Mouse (Mus musculus): ENCODE measurements around the gene Cyp2d26.
"Not testable (repeated sequence)": the region's sequence is repeated elsewhere in the genome, so short reads cannot be mapped to it uniquely, and the experiment has no call there.

Cyp2d26 gene

GRCm38 (mm10) chr15:82794277-82794676 lies at the start of gene Cyp2d26:
TSS of gene Cyp2d26 (minus strand) at chr15:82794294.
- no peak for DNase-seq

DNA sequence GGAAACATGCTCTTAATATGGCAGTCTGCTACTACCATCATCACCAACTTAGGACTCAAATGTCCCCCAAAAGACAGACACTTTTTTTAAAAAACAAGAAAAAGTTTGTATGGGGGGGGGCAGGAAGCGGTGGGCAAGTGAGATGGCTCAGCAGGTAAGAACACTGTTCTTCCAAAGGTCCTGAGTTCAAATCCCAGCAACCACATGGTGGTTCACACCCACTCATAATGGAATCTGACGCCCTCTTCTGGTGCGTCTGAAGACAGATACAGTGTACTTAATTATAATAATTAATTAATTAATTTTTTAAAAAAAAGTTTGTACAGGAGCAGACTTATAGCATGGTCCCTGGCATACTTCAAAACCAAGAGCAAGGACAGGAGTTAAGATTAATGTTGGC lies 45.1 kb upstream of the Cyp2d26 start:
- DNase-seq = no peak

- no peak for DNase-seq
These were observed 35.8 kb upstream of the Cyp2d26 start for GRCm38 (mm10) chr15:82829917-82830316.

GRCm38 (mm10) chr15:82825866-82826265 lies 31.8 kb upstream of the Cyp2d26 start:
- DNase-seq = no peak

DNA sequence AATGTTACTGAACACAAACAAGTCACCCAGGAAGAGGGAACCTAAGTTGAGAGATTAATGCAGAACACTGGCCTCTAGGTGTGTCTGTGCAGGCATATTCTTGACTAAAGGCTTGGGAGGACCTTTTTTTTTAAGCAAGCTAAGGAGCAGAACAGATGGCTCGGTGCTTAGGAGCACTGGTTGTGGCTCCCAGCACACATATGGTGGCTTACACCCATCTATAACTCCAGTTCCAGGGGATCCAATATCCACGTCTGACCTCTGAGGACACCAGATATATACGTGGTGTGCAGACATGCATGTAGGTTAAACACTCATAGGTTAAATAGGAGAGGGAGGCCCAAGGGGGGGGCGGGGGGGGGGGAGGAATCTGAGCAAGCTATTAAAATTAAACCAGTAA lies 28.3 kb upstream of the Cyp2d26 start:
- no peak for DNase-seq

- no peak for DNase-seq
These were observed 27.6 kb upstream of the Cyp2d26 start for GRCm38 (mm10) chr15:82821657-82822056.

- no peak for DNase-seq
These were observed 21.2 kb upstream of the Cyp2d26 start for GRCm38 (mm10) chr15:82815296-82815695.

- DNase-seq = peak; percentile 76
These were observed 20.7 kb upstream of the Cyp2d26 start for GRCm38 (mm10) chr15:82814806-82815205.

DNA sequence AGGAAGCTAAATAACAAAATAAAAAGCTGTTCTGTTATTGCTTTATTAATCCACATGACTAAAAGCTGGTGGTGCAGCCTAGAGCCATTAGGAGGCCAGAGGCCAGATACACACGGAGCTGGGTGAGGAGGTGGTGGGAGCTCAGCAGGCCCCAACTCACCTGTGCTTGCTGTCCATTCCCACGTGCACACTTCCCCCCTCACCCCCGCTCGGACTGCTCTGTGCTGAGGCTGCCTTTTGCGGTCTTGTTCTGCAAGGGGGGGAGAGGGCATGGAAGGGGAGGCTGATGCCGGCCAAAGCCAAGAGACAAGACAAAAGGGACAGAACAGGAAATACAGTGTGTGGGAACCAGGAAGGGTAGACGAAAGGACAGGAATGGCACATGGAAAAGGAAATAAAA lies 20.2 kb upstream of the Cyp2d26 start:
- no peak for DNase-seq

DNA sequence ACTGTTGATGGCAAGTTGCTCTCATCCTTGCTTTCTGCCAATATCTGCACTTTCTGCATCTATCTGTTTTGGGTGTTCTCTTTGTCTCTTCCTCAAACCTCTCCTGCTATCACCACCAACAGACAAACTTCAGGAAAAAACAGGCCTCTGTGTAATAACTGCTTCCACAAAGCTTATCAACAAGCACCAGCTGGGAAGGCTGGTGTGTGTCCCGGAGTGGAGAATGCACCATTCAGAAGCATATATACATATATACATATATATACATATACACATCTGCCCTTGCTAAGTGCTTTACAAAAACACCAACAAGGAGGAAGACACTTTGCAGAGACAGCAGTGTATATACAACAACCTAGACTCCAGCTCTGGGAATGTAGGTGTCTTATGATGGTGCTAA lies 16.5 kb upstream of the Cyp2d26 start:
- DNase-seq = no peak

DNA sequence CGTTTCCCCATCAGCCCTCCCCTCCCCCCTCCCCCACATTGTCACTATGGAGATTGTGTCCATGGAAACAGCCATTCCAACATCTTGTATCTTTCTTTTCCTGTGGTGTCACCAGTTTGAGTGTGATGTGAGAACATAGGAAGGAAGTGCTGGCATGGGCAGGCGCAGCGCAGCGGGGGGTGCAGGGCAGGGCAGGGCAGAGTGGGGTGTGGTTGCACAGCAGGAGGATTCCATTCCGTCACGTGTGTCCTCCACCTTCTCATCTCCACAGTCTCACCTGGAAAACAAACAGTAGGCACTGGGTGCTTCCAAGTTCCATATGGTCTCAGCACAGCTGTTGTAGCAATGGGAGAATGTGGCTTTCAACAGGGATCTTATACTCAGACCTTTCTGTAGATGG lies 15.4 kb upstream of the Cyp2d26 start:
- no peak for DNase-seq

DNA sequence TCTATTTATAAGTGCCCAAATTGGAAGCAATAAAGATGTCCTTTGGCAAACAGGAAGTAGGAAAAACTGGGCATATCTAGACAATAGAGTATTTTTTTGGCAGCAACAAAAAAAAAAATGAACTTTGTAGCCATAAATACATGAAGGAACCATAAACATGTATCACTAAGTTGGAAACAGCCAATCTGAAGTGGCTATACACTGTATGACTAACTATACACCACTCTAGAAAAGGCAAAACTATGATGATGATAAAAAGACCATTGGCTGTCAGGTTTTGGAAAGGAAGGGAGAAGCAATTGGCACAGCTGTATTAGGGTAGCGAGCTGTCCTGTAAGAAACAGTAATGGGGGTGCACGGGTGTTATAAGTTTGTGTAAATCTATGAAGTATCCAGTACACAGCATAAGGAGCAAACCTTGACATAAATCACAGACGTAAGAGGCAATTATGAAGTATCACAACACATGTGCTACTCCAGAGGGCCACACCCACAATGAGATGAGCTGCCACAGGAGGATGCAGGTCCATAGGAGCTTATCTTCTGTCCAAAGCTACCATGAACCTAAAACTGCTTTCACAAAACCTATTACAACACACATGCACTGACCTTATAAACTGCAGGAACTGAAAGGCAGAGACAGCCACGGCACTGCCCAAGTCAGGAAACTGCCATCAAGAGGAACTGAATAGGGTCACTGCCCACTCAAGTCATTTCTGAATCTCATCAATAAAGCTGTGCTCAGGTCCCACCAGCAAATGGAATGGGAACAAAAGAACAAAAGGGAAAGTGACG lies 13.1 kb upstream of the Cyp2d26 start:
- DNase-seq = no peak

DNA sequence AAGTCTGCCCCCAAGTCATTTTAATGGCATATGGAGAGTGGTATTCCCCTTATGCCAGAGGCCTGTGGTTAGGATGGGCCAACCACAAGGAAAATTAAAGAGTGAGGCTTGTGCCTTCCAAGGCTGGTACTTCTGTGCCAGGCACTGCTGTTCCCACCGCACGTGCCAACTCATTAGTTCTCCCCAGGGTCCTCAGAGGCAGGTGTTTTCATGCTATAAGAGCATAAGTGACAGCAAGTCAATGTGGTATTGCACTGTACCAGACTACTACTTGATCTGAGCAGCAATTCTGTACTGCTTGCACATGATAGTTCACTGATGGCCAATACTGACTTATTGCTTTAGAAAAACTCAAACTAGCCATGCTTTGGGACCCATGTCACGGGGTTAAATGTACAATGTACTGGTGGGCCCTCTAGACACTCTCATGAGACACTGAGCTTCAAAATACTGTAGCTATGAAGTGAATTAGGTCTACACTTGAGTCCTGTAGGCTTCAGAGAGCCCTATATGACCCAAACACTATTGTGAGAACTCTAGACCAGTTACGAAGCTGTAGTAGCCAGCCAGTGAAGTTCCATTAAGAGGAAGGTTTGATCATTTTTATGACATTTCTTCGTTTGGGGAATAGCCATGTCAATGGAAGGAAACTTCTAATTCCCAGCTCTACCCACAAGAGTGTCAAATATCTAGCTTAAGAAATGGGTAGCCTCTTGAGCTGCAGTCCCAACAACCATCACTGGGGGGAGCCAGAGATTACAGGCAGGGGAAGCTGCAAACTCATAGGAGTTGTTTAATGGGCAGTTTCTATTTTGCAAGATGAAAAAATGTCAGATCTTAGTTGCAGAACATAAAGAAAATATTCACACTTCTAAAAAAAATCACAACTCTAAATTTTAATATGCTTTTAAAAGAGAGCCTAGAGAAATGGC lies 10.9 kb upstream of the Cyp2d26 start:
- DNase-seq = peak; percentile 88

GRCm38 (mm10) chr15:82795936-82796440 lies 1.9 kb upstream of the Cyp2d26 start:
- no peak for DNase-seq

- DNase-seq = no peak
These were observed 226 bp downstream of the Cyp2d26 start for GRCm38 (mm10) chr15:82793868-82794267.

DNA sequence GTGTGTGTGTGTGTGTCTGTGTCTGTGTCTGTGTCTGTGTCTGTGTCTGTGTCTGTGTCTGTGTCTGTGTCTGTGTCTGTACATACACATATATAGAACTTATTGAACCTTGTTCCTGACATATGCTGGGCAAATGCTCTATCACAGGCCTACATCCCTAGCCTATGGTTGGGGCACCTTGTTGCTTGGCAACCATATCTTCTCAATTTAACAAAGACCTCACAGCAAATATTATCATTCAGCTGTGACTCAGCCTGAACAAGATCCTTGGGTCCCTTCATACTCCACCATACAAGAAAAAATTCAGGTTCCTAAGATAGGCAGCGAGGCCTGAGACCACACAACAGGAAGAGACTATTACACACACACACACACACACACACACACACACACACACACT lies 640 bp downstream of the Cyp2d26 start:
- no peak for DNase-seq

DNA sequence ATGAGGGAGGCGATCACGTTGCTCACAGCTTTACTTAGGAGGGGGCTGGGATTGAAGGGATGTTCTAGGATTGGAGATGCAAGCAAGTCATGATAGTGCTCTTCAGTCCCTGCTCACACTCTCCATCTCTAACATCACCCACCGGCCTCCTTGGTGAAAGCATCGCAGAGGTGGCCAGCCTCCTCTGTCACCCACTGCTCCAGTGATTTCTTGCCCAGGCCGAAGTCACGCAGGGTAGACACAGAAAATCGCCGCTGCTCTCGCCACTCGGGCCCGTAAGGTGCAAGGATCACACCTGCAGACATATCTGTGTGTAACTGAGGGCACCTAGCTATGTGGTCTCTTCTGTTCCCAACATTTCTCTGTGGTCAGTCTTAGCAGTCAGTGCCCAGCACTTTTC lies 1.5 kb downstream of the Cyp2d26 start:
- no peak for DNase-seq

- DNase-seq = no peak
These were observed 9.5 kb downstream of the Cyp2d26 start for GRCm38 (mm10) chr15:82784581-82784980.

GRCm38 (mm10) chr15:82783800-82784199 lies 10.3 kb downstream of the Cyp2d26 start:
- DNase-seq = no peak

GRCm38 (mm10) chr15:82777856-82778255 lies 16.2 kb downstream of the Cyp2d26 start:
- DNase-seq = not testable (repeated sequence)

GRCm38 (mm10) chr15:82765943-82766342 lies 28.2 kb downstream of the Cyp2d26 start:
- no peak for DNase-seq

DNA sequence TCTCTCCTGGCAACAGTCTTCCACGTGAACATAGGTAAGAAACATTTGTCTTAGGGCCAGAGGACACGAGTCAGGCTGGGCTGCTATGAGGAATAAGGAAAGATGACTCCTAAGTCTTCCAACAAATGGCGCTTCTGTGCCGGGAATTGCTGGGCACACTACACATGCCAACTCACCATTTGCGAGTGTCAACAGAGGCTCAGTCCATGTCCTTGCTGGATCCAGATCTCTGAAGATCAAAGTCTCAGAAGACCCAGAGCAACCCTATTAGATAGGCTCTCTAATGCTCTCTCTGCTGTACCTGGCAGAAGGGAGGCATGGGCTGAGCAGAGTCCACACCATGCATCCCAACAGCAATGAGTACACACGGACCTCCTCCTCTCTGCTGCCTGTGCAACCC lies 29.2 kb downstream of the Cyp2d26 start:
- DNase-seq = no peak

GRCm38 (mm10) chr15:82763631-82764420 lies 30.3 kb downstream of the Cyp2d26 start, which contains the start of gene Cyp2d40:
TSS of gene Cyp2d40 (minus strand) at chr15:82764183.
- DNase-seq = no peak

Measured in lung, postnatal 14 days (tissue).